Mouse (Mus musculus) testis, adult 2 months (tissue): ENCODE results near the gene Msrb3. TPM values are rescaled to one million over a fixed set of nuclear protein-coding genes. Genes with fewer than 3 reads are reported as not detected.
"Not testable (repeated sequence)": the region's sequence is repeated elsewhere in the genome, so short reads cannot be mapped to it uniquely, and the experiment has no call there.

Experiments
- H3K27ac ChIP-seq: fragments of 200-500 bp; 2 replicates; pipeline ENCODE4 v1.5.1; 2012; ENCODE audit warnings: low read depth, low read length; ENCODE audit not compliant: control insufficient read depth, insufficient read depth
- H3K27me3 ChIP-seq: fragments of 200-500 bp; 2 replicates; pipeline ENCODE4 v1.6.1; 2012; ENCODE audit warnings: mild to moderate bottlenecking, low read length, moderate library complexity; ENCODE audit not compliant: control insufficient read depth, insufficient read depth
- H3K36me3 ChIP-seq: fragments of 200-500 bp; 2 replicates; pipeline ENCODE4 v1.6.1; 2012; ENCODE audit warnings: mild to moderate bottlenecking, low read length; ENCODE audit not compliant: control insufficient read depth, insufficient read depth
- H3K4me1 ChIP-seq: fragments of 200-500 bp; 2 replicates; pipeline ENCODE4 v1.6.1; 2012; ENCODE audit warnings: low read length; ENCODE audit not compliant: control insufficient read depth, insufficient read depth
- H3K4me3 ChIP-seq: fragments of 200-500 bp; 2 replicates; pipeline ENCODE4 v1.5.1; 2012; ENCODE audit warnings: low read depth, mild to moderate bottlenecking, low read length, moderate library complexity, mixed read lengths; ENCODE audit not compliant: control insufficient read depth
- CTCF ChIP-seq: fragments of 200-500 bp; IDR thresholded peaks from 2 replicates; pipeline ENCODE4 v1.5.1; 2012; ENCODE audit warnings: low read depth, mild to moderate bottlenecking, inconsistent platforms, low read length, moderate library complexity; ENCODE audit not compliant: control insufficient read depth, insufficient read depth, insufficient replicate concordance
- POLR2A ChIP-seq: fragments of 200-500 bp; IDR thresholded peaks from 2 replicates; pipeline ENCODE4 v1.6.1; 2012; ENCODE audit warnings: low read depth, mild to moderate bottlenecking, inconsistent platforms, low read length, moderate library complexity; ENCODE audit not compliant: control insufficient read depth
- polyA plus RNA-seq: library from polyadenylated mRNA; depleted of rRNA; stranded (reverse); fragments of >200 nt; gene quantifications from 2 replicates; pipeline ENCODE4 v1.2.3, GENCODE M21; 2012

The Msrb3 gene
- polyA plus RNA-seq, 1 experiment = 35.1 TPM

GRCm38 (mm10) chr10:120752454-120752853, 146.4 kb downstream of the Msrb3 start:
- Histone ChIP-seq H3K27ac (no peak overlapping the region), H3K4me3 (no peak overlapping the region), H3K27me3 (no peaks in the 10 kb centered on the region), H3K36me3 (no peaks in the 10 kb centered on the region), H3K4me1 (peaks cover 6% of the 10 kb centered on the region)
- TF ChIP-seq CTCF (no peak), POLR2A (no peak)

GRCm38 (mm10) chr10:120751821-120752261, 147.1 kb downstream of the Msrb3 start:
- Histone ChIP-seq H3K27me3 (no peaks in the 10 kb centered on the region), H3K27ac (no peak overlapping the region), H3K4me3 (no peak overlapping the region), H3K4me1 (peaks cover 6% of the 10 kb centered on the region), H3K36me3 (no peaks in the 10 kb centered on the region)
- TF ChIP-seq CTCF (no peak), POLR2A (no peak)

GRCm38 (mm10) chr10:120751295-120751722, 147.6 kb downstream of the Msrb3 start:
- TF ChIP-seq POLR2A (no peak), CTCF (no peak)
- Histone ChIP-seq H3K36me3 (no peaks in the 10 kb centered on the region), H3K27ac (no peak overlapping the region)

GRCm38 (mm10) chr10:120749556-120749955, 149.3 kb downstream of the Msrb3 start:
- H3K4me1 ChIP-seq = peaks cover 14% of the 10 kb centered on the region

More at GRCm38 (mm10) chr10:120751295-120751722, 147.6 kb downstream of the Msrb3 start:
- Histone ChIP-seq H3K4me3 (no peak overlapping the region), H3K4me1 (peaks cover 6% of the 10 kb centered on the region), H3K27me3 (no peaks in the 10 kb centered on the region)

GRCm38 (mm10) chr10:120748156-120748555, 150.7 kb downstream of the Msrb3 start:
- Histone ChIP-seq H3K4me3 (no peak overlapping the region), H3K27ac (no peak overlapping the region), H3K27me3 (no peaks in the 10 kb centered on the region; the same call in 1 of the 2 replicates), H3K4me1 (peaks cover 14% of the 10 kb centered on the region), H3K36me3 (no peaks in the 10 kb centered on the region)
- no peak for TF ChIP-seq CTCF
- no peak for TF ChIP-seq POLR2A

More at GRCm38 (mm10) chr10:120749556-120749955, 149.3 kb downstream of the Msrb3 start:
- H3K27me3 ChIP-seq, H3K27ac ChIP-seq, H3K36me3 ChIP-seq, H3K4me3 ChIP-seq: not testable (repeated sequence)

GRCm38 (mm10) chr10:120745138-120745856, 153.6 kb downstream of the Msrb3 start:
- no peak overlapping the region for H3K27ac ChIP-seq

GRCm38 (mm10) chr10:120744441-120745137, 154.3 kb downstream of the Msrb3 start:
- Histone ChIP-seq H3K36me3 (no peaks in the 10 kb centered on the region), H3K4me1 (peaks cover 8% of the 10 kb centered on the region), H3K27ac (no peak overlapping the region), H3K27me3 (no peaks in the 10 kb centered on the region; the same call in 1 of the 2 replicates), H3K4me3 (no peak overlapping the region)
- TF ChIP-seq POLR2A (no peak), CTCF (no peak)

More at GRCm38 (mm10) chr10:120745138-120745856, 153.6 kb downstream of the Msrb3 start:
- Histone ChIP-seq H3K4me3 (no peak overlapping the region), H3K36me3 (no peaks in the 10 kb centered on the region), H3K27me3 (no peaks in the 10 kb centered on the region; the same call in 1 of the 2 replicates), H3K4me1 (peaks cover 8% of the 10 kb centered on the region)
- TF ChIP-seq CTCF = no peak
